Mouse (Mus musculus): Measurements from ENCODE around the gene Prl2c5.
"Not testable (repeated sequence)": the region's sequence is repeated elsewhere in the genome, so short reads cannot be mapped to it uniquely, and the experiment has no call there.

Gene Prl2c5

GRCm38 (mm10) chr13:13182415-13182814, at the start of gene Prl2c5:
Gene Prl2c5, plus strand, starts transcription at chr13:13182715.
- not testable (repeated sequence) for DNase-seq (ENCODE audit: low spot score in 2 of 2)

- not testable (repeated sequence) for DNase-seq (ENCODE audit: low spot score in 2 of 2)
These were observed 19.6 kb upstream of the Prl2c5 start for GRCm38 (mm10) chr13:13162777-13163485.

DNA sequence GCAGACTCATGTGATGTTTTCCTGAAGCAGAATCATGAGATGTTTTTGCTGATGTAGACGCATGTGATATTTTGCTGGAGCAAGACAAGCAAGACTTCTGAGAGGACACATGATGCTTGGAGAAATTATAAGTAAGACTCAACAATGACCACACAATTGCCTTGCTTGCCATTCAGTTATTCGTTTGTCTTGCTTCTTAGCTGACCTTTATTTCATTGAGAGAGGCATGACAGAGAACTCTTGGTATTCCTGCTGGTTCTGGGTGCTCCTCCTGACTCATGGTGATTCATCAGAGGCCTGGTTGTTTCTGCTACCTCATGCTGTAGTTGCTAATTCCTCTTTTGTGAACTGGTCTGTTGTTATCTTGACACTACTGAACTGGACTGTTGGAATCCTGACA, 13.9 kb upstream of the Prl2c5 start:
- DNase-seq (ENCODE audit: low spot score in 2 of 2) = not testable (repeated sequence)

GRCm38 (mm10) chr13:13173616-13174136, 8.8 kb upstream of the Prl2c5 start:
- not testable (repeated sequence) for DNase-seq (ENCODE audit: low spot score in 2 of 2)

DNA sequence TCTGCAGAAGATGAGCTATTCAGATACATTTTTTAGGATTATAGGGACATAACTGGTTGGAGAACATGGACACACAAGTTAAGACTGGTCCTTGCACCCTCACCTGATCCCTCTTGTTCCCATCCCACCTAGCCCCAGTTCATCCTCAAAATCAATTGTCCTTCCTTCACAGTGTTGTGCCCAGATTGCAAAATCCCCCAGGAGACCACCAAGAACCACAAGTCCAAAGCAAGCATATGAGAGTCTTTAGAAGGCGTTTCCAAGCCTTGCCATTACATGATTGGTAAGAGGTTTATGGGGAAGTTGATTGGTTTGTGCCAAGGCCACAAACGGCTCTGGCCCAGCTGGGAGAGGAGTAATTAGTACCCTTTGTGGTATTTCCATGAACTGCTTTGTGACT, 6.8 kb upstream of the Prl2c5 start:
- not testable (repeated sequence) for DNase-seq (ENCODE audit: low spot score in 2 of 2)

- not testable (repeated sequence) for DNase-seq (ENCODE audit: low spot score in 2 of 2)
These were observed 28.7 kb downstream of the Prl2c5 start for GRCm38 (mm10) chr13:13211168-13211567.

DNA sequence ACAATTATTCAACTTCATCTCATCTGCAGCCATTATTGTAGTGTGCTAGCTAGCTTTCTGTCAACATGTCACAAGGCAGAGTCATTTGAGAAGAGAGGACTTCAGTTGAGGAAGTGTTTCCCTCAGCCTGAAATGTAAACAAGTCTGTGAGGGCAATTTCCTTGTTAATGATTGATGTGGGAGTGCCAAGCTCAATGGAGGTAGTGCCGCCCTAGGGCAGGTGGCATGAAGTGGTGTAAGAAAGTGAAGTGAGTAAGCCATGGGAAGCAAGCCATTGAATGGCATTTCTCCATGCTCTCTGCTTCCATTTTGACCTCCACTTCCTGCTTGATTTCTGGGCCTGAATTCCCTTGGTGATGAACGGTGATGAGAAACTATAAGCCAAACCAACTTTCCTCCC, 33.8 kb downstream of the Prl2c5 start:
- not testable (repeated sequence) for DNase-seq (ENCODE audit: low spot score in 2 of 2)

GRCm38 (mm10) chr13:13220231-13220630, 37.7 kb downstream of the Prl2c5 start:
- not testable (repeated sequence) for DNase-seq (ENCODE audit: low spot score in 2 of 2)

DNA sequence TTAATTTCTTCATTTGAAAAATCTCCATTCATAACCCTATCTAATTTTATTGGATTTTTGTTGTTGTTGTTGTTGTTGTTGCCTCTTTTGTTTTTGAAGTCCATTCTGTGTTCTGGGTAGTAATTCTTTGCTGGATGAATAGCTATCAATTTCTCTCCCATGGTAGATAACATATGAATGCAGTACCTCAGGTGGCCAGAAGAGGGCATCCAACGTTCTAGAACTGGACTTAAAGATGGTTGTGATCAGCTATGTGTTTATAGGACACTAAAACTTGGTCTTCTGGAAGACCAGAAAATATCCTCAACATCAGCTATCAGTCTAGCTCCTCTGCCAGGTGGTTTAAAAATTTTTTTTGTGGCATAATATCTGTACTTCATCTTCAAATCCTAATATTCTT, 54.9 kb downstream of the Prl2c5 start:
- DNase-seq (ENCODE audit: low spot score in 2 of 2) = peak; percentile 25 to 69

Data from spleen, postnatal 10 days (tissue).